Mouse (Mus musculus) gastrocnemius, adult 2 months (tissue): ENCODE measurements around the gene Tmem50a. TPM values are rescaled to one million over a fixed set of nuclear protein-coding genes. Genes with fewer than 3 reads are reported as not detected.

Source experiments
- DNase-seq: peaks from one replicate; pipeline ENCODE4 v3.0.0; 2022
- H3K27ac ChIP-seq: fragments of 200-600 bp; 2 replicates; pipeline ENCODE4 v1.8.1; 2022; ENCODE audit warnings: mild to moderate bottlenecking
- H3K4me3 ChIP-seq: fragments of 200-600 bp; 2 replicates; pipeline ENCODE4 v1.8.1; 2022; ENCODE audit warnings: mild to moderate bottlenecking, moderate library complexity
- CTCF ChIP-seq: fragments of 200-600 bp; IDR thresholded peaks from 2 replicates; pipeline ENCODE4 v1.8.1; 2022; ENCODE audit warnings: antibody characterized with exemption, mild to moderate bottlenecking, moderate library complexity
- intact Hi-C: fragments of 180-260 bp; cut with DNase I; formaldehyde crosslinking; loops from one replicate; pipeline ENCODE4 v1.15.1; 2025
- total RNA-seq, 2 experiments: library from RNA; stranded (reverse); gene quantifications; 2 replicates each; pipeline ENCODE4 v1.2.3; 2021

Tmem50a gene
- total RNA-seq, 2 experiments from 2014 or later, result 27.8 to 30.9 TPM

GRCm38 (mm10) chr4:134865340-134865739, 49.5 kb downstream of the Tmem50a start:
- Histone ChIP-seq H3K27ac (no peak overlapping the region), H3K4me3 (no peak overlapping the region)
- intact Hi-C loops, result no loop called here
- TF ChIP-seq CTCF, result no peak
- no peak for DNase-seq

- intact Hi-C loops, result no loop called here
- no peak for DNase-seq
- TF ChIP-seq CTCF, result no peak
- Histone ChIP-seq H3K4me3 (no peak within 1 kb of the TSS), H3K27ac (no peak within 1 kb of the TSS)
These were observed 50.7 kb downstream of the Tmem50a start, which contains the start of gene Rhd for GRCm38 (mm10) chr4:134863937-134864729. Gene Rhd (plus strand): TSS chr4:134864536.

- no peak for DNase-seq
- TF ChIP-seq CTCF, result no peak
- intact Hi-C loops, result no loop called here
- Histone ChIP-seq H3K27ac (no peak overlapping the region), H3K4me3 (no peak overlapping the region)
These were observed 51.8 kb downstream of the Tmem50a start for GRCm38 (mm10) chr4:134862996-134863395.

- intact Hi-C loops, result no loop called here
These were observed 52.9 kb downstream of the Tmem50a start for GRCm38 (mm10) chr4:134861884-134862283.

DNA sequence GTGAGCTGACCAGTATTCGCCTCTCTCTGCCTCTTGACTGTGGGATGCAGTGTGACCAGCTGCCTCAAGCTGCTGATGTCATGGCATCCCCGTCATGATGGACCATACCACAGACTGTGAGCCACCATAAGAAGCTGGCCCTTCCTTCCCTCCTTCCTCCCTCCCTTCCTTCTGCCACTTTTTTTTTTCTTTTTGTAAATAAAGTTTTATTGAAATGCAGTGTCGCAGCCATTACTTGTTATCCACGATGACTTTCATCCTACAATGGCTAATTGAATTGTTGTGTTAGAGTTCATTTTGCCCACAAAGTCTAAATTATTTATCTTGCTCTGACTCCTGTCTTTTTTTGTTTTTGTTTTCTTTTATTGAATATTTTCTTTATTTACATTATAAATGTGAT, 56.3 kb downstream of the Tmem50a start:
- TF ChIP-seq CTCF, result no peak
- intact Hi-C loops, result no loop called here
- DNase-seq, result no peak
- Histone ChIP-seq H3K27ac (no peak overlapping the region), H3K4me3 (no peak overlapping the region)

More at GRCm38 (mm10) chr4:134861884-134862283, 52.9 kb downstream of the Tmem50a start:
- no peak for DNase-seq
- no peak overlapping the region for H3K4me3 ChIP-seq
- no peak overlapping the region for H3K27ac ChIP-seq
- TF ChIP-seq CTCF, result no peak

GRCm38 (mm10) chr4:134856501-134856900, 58.3 kb downstream of the Tmem50a start:
- TF ChIP-seq CTCF, result no peak
- intact Hi-C loops, result no loop called here
- Histone ChIP-seq H3K4me3 (no peak overlapping the region), H3K27ac (no peak overlapping the region)
- no peak for DNase-seq

GRCm38 (mm10) chr4:134856056-134856455, 58.8 kb downstream of the Tmem50a start:
- intact Hi-C loops, result no loop called here
- H3K4me3 ChIP-seq, result no peak overlapping the region
- DNase-seq, result no peak
- no peak for TF ChIP-seq CTCF
- no peak overlapping the region for H3K27ac ChIP-seq

DNA sequence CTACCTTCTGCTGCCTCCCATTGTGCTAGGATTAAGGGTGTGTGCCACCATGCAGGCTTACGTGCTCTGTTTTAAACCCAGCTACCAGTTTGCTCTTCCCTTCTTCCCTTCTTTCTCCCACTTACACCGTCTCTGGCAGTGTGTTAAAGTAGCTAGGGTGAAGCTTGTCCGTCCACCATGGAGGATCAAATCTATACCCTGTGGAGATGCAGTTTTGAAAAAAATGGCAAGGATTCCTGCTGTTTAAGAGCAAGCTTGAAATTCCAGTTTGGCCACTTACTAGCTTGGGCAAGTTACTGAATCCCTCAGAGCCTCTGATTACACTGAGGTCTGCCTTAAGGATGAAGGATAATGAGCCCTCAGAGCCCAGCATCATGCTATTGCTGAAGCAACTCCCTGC, 59.5 kb downstream of the Tmem50a start:
- no peak overlapping the region for H3K4me3 ChIP-seq
- intact Hi-C loops, result no loop called here
- no peak overlapping the region for H3K27ac ChIP-seq
- TF ChIP-seq CTCF, result no peak
- no peak for DNase-seq

GRCm38 (mm10) chr4:134853637-134854485, 61.0 kb downstream of the Tmem50a start:
- no peak for TF ChIP-seq CTCF
- DNase-seq, result peak; percentile 96
- Histone ChIP-seq H3K27ac (peak overlapping the region; percentile 100), H3K4me3 (peak overlapping the region; percentile 99)
- intact Hi-C loops, result loop anchor here (5.0 kb wide), 1 partner anchor 607 kb away; the partner anchor contains the start of genes Gm30191 and Zfp593

- Histone ChIP-seq H3K4me3 (peak within 1 kb of the TSS; percentile 99), H3K27ac (peak within 1 kb of the TSS; percentile 100)
- TF ChIP-seq CTCF, result no peak
- peak; percentile 99 for DNase-seq
- intact Hi-C loops, result loop anchor here (5.0 kb wide), 1 partner anchor 606 kb away; the partner anchor contains the start of genes Gm30191 and Zfp593
These were observed 61.6 kb downstream of the Tmem50a start, which contains the start of gene Maco1 for GRCm38 (mm10) chr4:134853259-134853636. Gene Maco1 (minus strand): TSS chr4:134853345.

DNA sequence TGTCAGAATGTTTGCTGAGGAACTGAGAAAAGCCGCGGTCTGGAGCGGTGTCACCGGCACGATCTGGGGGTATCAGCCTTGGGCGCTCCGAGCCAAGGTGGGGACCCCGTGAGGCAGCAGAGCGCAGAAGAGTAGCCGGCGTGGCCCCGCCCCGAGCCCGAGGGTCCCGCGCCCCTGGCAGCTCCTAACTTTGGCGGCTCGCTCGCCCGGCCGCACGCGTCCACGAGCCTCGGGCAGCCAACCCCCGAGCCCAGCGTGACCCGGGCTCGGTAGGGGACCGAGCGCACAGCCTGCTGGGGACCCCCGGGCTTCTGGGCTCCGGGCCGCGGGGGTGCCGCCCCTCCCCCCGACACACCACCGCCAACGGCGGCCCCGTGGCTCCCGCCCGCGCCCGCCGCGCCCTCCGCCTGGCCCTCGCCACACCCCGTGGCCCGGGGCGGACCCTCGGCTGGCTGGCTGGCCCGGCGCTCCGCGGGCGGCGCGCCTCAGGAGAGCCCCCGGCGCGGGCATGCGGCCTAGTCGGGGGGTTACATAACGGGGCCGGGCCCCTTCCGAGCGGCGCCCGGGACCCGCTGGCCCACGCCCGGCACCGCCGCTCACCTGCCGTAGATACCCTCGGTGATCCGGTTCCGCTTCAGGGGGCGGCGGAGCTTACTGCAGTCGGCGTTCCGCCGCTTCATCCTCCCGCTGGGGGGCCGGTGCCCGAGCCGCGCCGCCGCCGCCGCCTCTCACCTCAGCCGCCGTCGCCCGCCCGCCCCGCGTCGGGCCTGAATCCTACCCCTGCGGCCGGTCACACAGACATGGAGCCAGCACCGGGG, 62.2 kb downstream of the Tmem50a start:
- intact Hi-C loops, result loop anchor here (5.0 kb wide), 1 partner anchor 605 kb away; the partner anchor contains the start of genes Gm30191 and Zfp593
- peak; percentile 6; the same call in 1 of the 2 replicates for TF ChIP-seq CTCF
- Histone ChIP-seq H3K27ac (peak overlapping the region; percentile 100), H3K4me3 (peak overlapping the region; percentile 99)
- DNase-seq, result peak; percentile 80

GRCm38 (mm10) chr4:134851876-134852275, 62.9 kb downstream of the Tmem50a start:
- no peak for TF ChIP-seq CTCF
- no peak for DNase-seq
- Histone ChIP-seq H3K27ac (peak overlapping the region; percentile 100), H3K4me3 (peak overlapping the region; percentile 99)
- intact Hi-C loops, result loop anchor here (5.0 kb wide), 1 partner anchor 605 kb away; the partner anchor contains the start of genes Gm30191 and Zfp593
